Mouse (Mus musculus) lung, postnatal 36 days (tissue): ENCODE results near the gene Tma7.

Source experiments
- DNase-seq: peaks from one replicate; pipeline ENCODE4 v3.0.0; 2022; ENCODE audit warnings: mixed read lengths

Gene Tma7

DNA sequence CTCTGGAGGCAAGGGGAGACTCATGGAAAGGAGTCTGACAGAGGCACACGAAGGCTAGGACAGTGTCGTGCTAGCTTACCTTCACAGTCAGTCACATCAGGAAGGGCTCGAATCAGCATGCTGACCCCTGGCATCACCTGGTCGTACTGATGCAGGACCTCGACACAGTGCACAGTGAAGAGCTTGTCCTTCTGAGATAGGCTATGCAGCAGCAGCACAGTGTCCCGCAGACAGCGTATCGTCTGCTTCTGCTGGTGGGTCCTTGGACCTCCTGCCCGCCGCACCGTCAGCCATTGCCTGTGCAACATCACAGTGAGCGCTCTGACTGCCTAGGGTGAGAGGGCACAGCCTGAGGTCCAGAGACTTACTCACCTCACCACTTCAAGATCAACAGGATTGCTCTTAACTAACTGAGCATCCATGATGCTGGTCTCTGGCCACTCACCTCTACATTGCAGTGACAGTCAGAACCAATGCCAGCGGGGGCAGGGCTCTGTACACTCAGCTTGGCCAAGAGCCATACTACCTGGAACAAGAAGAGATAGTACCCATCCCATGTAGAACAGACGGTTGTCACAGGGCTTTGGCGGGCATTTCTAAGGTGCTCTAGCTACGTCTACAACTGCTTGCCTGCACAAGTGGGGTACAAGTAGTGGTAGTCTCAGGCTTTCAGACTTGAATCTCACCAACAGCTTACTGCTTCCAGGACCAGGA, 22.0 kb downstream of the Tma7 start:
- no peak for DNase-seq

DNA sequence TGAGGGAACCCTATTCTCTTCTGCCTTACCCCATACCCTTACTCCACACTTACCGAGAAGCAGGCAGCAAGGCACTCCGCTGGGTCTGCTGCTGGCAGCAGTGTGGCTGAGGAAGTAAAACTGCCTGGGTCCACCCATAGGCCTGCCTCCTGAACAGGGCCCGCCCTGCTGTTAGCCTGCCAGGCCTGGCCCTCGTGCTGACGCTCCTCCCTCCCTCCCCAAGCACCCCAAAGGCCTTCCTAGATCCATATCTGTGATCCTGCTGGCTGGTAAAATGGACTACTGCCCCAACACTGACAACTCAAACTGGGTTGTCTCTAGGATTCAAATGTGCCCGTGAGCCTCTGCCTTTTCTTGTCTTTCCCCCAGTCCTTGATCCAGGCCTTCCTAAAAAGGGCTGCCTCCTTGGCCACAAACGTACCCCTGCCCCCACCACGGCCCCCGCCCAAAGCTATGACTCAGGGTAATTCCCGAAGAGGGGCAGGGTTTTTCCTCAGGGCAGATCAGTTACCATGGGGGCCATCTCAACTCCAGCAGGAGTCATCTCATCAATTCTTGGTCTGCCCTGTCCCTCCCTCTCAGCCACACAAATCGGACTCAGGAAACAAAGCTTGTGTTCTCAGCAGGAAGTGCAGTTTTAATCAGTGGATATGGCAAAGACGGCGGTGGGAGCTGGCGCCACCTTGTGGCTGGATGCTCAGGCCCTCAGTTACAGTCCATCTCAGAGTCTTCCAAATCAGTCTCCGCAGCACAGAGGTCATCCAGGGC, 23.1 kb downstream of the Tma7 start, which contains the start of gene Trex1:
Trex1 (minus strand) TSS at position 599 of the 768 bp plus-strand sequence.
- peak; percentile 96 for DNase-seq

DNA sequence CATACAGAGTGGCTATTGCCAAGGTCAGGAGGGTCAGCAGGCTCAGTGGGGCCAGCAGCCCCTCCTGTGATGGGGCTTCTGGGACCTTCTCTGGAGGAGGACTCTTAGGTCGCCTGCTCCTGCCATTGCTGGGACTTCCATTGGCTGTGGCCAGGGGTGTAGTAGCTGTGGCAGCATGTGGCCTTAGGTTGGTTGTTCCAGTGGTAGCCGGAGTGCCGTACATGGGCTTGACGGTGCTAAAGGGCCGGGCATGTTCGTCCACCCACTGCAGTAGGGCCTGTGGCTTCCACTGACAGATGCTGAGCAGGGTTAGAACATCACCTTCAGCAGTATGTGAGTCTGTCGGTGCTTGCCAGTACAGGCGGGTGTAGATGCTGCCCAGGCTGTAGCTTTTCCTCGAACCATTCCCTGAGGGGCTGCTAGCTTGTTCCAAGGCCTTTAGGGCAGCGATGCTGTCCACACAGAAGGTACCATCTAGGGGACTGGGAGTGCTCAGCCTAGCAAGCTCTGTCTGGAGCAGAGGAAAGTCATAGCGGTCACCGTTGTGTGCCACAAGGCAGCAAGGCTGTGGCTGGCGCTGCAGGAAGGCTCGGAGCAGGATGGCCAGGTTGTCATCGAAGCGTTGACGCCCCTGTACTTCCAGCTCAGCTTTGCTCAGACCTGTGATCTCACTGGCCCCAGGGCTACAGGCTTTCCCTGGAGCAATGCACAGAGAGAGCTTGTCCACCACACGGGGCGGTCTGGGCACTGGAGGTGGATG, 24.2 kb downstream of the Tma7 start:
- DNase-seq: no peak

DNA sequence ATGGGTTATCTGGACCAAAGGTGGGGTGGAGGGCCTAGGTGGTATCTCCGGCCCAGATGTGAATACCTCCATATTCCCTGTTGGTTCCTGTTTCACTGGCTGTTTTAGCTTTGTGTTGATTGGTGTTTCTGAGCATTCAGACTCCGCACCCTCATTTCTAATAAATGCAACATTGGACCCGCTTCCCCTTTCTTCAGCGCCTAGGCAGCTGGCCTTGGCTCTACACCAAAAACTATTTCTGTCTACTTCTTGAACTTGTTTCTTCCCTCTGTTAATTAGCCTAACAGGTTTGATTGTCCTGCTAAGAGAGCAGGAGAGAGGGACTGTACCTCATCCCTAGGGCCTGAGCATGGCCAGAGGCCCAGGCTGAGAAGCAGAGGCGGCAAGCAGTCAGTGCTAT, 24.8 kb downstream of the Tma7 start:
- DNase-seq: peak; percentile 53

DNA sequence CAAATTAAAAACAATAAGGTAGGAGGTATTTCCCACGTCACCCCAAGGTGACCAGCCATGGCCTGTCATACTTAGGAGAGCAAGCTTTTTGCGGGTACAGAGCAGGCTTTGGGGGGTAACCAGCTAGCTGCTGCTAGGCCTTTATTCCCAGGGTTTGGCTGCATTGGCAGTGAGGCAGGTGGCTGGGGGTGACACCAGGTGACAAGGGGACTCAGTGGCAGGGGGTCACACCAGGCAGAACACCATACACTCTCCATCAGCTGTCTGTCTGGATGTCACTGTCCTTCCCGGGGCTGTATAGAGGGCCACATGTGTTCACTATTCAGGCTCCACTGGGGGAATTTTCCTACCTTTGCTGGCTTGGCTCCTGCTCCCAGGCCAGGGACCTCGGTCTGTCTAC, 25.5 kb downstream of the Tma7 start:
- no peak for DNase-seq

DNA sequence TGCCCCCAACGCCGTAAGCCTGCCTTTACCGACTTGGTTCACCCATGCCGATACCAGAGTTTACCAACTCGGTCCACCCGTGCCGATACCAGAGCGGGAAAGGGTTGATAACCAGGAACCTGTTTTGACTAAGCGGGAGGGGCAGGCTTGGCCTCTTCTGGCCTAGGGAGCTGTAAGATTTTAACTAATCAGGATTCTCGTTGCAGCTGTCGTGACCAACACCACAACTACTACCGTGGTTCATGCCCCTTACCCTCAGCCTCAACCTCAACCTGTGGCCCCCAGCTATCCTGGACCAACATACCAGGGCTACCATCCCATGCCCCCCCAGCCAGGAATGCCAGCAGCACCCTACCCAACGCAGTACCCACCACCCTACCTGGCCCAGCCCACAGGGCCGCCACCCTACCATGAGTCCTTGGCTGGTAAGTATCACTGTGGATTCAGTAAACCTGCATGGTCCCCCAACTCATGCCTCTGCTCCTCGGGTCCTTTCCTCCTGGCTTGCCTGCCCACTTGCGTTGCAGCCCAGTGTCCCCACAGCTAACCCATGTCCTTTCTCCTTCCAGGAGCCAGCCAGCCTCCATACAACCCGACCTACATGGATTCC, 26.2 kb downstream of the Tma7 start:
- DNase-seq: no peak

DNA sequence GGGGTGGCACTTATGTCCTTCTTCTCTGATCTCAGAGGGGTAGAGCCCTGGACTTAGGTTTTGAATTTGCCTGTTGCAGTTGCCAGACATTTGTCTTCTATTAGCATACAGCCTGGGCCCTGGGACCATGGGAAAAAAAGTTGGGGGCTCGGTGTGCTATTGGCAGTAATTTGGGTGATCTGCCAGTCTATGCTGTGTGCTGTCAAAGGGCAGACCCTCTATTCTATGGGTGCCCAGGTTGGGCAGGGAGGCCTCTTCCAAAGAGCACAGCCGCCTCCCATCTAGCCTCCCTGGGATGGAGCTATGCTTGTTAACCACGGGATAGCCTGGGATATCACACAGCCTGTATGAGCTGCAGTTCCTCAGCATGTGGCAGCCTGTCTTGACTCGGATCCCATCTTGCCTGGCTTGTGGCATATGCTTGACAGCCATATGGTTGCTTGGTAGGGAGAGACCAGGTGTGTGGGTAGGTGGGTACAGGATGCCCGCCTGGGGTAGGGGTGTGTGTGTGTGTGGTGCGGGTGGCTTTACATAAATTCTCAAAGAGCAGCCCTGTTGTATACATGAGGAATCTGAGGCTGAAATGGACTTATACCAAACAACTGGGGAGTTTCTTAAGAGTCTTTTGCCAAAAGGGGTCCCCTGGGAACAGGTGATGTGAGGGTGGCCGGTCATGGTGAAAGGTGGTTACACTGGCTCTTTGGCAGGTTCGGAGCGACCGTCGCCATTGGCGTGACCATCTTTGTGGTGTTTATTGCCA, 26.9 kb downstream of the Tma7 start:
- no peak for DNase-seq

DNA sequence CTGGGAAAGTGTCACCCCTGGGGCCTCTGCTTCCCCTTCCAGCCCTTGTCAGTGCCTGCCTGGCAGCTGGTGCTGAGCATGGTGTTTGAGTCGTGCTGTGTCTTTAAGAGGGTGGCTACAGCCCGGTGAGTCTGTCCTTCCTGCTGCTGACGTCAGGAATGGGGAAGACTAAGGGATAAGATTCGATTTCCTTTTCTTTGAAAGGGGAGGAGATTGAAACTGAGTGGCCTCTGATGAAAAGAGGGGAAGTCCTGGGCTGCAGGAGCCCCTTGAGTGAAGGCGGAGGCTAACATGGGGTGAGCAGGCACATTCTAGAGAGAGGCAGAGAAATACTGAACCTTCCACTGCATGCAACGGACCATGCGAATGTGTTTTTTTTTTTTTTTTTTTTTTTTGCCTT, 27.7 kb downstream of the Tma7 start:
- DNase-seq: peak; percentile 91

DNA sequence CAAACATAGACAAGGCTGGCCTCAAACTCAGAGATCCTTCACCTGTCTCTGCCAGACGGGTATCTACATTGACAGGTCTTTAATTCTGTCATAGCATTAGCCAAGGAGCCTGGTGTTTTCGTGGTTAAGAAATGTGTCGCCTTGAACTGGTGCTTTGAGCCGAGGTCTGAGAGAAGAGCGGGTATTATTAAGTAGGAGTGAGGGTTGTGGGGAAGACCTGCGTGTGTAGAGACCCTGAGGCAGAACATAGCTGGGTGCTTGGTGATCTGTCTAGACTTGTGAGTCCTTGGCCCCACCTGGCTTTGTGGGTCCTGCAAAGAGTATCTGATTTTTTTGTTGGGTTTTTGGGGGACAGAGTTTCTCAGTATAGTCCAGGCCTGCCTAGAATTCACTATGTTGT, 28.5 kb downstream of the Tma7 start:
- no peak for DNase-seq

DNA sequence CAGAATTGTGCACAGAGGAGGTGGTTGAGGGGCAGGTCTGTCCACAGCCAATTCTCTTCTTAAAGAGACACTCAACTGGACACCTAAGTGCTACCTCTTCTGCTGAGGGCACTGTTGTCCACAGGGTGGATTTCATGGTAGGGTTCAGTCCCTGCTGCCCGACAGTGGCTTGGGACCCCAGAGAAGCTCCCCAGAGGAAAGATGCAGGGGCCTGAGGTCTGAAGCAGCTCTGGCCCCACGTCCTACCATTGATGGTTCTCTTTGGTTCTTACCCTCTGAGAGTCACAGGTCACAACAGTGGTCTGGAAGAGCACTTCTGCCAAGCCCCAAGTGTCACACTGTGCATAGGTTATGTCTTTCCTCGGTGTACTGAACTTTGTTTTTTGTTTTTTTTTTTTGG, 29.0 kb downstream of the Tma7 start:
- DNase-seq: no peak

DNA sequence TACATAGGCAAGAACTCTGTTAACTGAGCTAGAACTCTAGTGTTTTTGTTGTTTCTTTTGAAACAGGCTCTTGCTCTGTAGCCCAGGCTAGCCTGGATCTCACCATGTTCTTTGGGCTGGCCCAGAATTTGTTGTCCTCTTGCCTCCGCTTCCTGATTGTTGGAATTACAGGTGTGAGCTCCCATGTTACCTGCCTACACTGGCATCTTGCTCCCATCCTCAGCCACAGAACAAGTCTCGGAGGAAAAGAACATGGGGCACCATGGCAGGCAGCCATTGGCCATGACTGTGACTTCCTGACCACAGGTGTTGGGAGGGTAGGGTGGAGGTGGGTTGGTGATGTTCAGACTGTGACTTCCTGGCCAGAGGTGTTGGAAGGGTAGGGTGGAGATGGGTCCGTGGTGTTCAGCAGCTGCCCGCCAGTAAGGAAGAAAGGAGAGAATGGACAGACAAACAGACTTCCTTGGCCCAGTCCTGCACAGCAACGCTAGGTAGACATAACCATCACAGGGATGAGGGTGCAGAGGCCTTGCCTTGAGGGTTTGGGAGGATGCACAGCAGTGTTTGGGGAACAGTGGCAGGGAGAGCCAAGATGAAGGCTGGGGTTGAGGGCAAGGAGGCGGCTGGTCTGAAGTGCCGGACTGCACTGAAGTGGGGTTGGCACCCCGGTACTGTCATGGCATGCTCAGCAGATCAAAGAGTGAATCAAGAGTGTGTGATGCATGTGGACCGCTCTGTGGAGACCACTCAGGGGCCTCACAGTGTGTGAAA, 29.7 kb downstream of the Tma7 start:
- peak; percentile 28 for DNase-seq

DNA sequence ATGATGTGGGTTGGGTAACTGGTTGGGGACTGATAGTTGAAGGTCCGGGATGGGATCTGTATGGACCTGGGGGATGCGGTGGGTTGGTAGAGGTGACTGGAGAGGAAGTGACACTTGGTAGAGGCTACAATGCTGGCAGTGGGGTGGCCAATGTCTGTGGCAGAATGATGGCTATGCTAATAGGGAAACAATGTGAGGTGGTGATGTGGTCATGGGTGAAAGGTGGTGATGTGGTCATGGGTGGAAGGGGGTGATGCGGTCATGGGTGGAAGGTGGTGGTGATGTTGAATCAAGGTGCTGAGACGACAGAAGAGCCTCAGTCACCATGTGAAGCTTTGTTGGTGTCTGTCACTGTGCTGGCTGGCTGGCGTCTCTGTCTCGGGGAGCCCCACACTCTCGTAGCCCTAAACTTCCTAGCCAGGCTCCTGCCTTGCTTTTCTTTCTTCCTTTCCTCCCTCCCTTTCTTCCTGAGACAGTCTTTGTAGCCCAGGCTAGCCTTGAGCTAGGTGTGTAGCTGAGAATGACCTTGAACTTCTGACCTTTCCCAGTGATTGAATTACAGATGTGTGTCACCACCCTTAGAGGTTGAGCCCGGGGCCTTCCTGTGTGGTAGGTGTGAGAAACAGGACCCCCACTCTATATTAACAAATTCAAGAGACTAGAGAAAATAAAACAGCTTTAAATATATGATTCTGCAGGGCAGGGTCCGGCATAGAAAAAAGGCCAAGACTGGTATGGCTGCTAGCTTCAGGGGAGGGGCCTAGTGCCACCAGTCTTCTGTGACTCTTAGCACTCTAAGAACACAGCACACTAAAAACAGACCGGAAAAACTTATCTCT, 30.5 kb downstream of the Tma7 start:
- DNase-seq: peak; percentile 17

DNA sequence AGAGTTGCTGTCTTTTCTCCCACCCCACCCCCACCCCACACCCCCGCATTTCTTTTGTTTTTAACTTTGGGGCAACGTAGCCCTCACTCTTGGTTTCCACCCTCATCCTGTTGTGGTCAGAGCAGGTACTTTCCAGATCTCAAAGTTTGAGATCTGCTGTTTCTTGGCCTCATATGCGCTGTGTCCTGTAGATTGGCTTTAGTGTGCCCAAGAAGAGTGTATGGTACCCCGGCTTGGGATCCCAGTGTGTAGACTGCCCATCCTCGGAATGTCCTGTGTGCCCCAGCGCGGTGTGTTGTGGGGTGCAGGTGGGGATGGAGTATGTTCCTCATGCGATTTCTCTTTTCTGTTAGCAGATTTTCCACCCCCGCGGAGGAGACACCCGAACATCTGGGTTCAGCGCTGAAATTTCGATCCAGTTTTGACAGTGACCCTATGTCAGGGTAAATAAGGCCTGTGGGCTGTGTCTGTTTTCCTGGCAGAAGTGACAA, 31.3 kb downstream of the Tma7 start:
- peak; percentile 38 for DNase-seq

DNA sequence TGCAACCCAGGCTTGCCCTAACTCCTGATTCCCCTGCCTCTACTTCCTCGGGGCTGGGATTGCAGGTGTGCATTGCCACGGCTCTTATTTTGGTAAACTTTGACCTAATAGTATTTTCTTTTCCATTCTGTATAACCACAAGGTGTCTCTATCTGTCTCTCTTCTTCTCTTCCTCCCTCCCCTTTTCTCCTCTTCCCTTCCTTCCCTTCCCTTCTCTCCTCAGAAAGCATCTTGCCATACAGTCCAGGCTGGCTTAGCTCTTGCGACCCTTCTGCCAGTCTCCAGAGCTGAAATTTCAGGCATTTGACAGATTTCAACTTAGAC, 31.8 kb downstream of the Tma7 start:
- no peak for DNase-seq

DNA sequence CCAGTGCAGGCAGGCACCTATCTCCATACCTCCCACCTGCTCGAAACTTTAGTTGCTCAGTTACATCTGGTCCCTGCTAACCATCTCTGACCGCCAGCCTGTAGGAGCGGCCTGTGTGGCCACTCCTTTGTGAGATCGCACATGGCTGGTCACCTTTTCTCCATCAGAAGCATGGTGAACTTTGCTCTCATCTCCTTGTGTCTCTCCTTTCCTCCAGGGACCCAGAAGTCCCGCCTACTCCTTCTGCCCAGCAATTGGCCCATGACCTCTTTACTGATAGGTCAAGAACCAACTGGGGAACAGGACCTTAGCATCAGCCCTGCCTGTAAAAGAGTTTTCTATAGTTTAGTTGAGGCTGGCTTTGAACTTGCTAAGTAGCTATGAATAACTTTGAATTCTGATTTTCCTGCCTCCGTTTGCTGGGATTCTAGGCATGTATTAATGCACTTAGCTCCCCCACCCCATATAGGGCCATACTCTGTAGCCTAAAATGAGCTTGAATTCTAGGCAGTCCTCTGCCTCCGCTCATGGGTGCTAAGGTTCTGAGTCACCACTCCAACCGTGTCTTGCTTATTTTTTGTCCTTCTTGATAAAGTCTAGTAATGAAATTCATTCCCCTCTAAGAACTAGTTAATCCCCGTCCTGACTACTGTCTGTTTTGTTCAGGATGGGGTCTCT, 32.3 kb downstream of the Tma7 start:
- DNase-seq: no peak

DNA sequence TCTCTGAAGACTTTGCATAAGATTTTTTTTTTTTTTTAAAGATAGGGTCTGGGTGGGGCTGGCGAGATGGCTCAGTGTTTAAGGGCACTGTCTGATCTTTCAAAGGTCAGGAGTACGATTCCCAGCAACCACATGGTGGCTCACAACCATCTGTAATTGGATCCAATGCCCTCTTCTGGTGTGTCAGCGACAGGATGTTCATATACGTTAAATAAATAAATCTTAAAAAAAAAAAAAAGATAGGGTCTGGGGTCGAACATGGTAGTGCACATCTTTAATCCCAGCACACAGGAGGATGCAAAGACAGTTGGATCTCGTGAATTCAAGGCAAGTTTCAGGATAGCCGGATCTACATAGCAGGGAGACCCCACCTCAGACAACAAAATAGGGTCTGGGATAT, 33.1 kb downstream of the Tma7 start:
- no peak for DNase-seq

DNA sequence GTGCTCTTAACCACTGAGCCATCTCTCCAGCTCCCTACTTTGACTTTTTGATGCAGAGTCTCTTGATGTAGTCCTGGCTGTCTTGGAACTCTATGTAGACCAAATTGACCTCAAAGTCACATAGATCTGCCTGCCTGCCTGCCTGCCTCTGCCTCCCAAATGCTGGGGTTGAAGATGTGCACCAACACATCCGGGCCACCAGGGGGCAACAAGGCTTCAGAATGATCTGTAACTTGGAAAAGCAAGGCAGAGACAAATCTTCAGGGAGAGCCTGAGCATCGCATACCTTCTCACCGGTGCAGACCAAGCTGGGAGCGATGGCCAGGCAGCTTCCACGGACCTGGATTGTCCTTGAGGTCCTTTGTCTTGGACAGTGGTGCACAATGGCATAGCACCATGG, 36.1 kb downstream of the Tma7 start:
- peak; percentile 84 for DNase-seq

DNA sequence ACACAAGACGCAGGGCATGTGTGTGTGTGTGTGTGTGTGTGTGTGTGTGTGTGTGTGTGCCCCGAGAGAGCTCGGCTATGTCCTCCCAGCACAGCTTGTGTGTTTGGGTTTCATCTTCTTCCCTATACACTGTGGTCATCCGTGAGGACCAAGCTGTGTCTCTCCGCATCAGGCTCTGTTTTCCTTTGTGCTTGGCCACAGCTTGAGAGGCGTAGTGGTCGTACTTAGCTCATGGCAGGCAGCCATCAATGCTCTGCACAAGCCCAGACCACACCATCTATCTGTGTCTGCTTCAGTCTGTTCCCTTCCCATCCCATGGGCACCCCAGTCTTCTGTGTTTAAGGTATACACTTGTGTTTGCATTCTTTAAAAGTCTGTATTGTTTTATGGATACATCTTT, 41.0 kb downstream of the Tma7 start:
- DNase-seq: no peak

DNA sequence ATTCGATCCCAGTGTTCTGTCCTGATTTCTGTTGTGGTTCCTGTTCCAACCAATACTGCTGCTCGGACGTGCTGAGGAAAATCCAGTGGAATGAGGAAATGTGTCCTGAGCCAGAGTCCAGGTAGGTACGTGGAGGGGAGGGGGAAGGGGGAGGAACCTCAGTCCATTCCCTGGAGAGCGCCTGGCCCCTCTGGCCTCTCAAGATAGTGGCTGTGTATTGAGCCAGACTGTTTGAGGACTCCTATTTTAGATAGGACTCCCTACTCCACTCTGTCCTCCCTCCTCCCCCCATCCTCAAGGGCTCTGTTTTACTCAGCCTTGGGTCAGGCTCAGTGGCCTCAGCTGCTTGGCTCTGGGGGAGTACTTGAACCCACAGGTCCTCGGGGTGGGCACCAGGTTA, 41.5 kb downstream of the Tma7 start:
- DNase-seq: peak; percentile 77

DNA sequence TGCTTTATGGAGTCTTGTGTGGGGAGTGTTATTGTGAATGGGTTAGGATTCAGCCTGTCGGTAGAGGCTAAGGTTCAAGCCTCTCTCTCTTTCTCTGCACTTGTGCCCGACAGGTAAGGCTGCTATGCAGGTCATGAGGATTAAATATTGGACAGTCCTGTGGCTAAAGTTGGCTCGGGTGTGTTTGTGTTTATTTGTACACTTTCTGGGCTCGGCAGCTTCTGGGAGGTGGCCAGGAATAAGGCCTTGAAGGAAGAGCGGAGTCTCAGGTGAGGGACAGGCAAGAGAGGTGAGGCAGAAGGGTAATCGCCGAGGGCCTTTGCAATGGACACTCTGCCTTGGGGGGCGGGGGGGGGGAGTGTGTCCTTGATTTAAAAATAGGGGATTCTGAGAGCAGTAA, 42.2 kb downstream of the Tma7 start:
- DNase-seq: no peak
